ENCODE assay signal across 25 mouse cellular contexts in the genomic region with DNA sequence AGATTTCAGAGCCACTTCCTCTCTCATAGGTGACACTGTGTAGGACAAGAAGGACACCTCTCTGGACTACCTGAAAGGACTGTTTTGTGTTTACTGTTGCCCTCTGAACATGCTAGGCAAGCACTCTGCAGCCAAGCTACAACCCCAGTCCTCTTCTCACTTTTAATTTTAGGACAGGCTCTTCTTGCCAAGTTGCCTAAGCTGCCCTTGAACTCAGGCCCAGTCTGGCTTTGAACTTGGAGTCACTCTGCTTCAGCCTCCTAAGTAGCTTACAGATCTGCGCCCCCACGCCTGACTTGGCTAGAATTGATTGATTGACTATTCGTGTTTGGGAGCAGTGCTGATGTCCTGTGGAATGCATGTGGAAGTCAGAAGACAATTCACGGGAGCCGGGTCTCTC. TPM values are rescaled to one million over a fixed set of nuclear protein-coding genes. Genes with fewer than 3 reads are reported as not detected.
A peak's percentile ranks its signal among the peaks of the same experiment; 100 is the strongest.
DNase-seq lines count a peak whose midpoint lies in the region.
"Had no signal": no experiment of that assay in that cellular context is flagged by ENCODE, and none has a peak within 500 bp of the region (broad histone marks: within the 10 kb centered on the region; RNA-seq: fewer than 3 reads in every experiment).

No protein-coding gene starts in this region.

- peak; percentile 55 for DNase-seq in adrenal gland, adult 2 months
- no peak for DNase-seq in adrenal gland, postnatal 10 days
- peak; percentile 85 for DNase-seq in heart, adult 11 months
- DNase-seq in heart, postnatal 4 days = no peak
- peak; percentile 43 for DNase-seq in skeletal muscle tissue, adult 2 months (ENCODE audit: low read depth, low spot score)
- DNase-seq: B cell, adult 2 months; cerebellum, adult 11-12 months; cerebellum, adult 2 months; cerebellum, adult 9-10 months; cerebellum, postnatal 10 days; cerebellum, postnatal 25 days; forebrain, postnatal 0 days had no signal

RNA-seq across cellular contexts. Expression of a gene that starts 23.1 kb away (rescaled TPM):
- total RNA-seq in adrenal gland, adult 2 months (2021) = not detected
- polyA plus RNA-seq in adrenal gland, adult 2 months (2012; rRNA removed) = not detected in 2 replicates
- total RNA-seq in adrenal gland, postnatal 10 days (2021) = not detected
- not detected for total RNA-seq in heart, postnatal 4 days (2021)
- total RNA-seq: adrenal gland, adult 18-20 months; adrenal gland, postnatal 14 days; adrenal gland, postnatal 36 days; CH12.LX; forebrain, postnatal 0 days had no signal
- polyA plus RNA-seq: activated CD4-positive, CD25-positive, alpha-beta regulatory T cell, adult 4 months; CD4-positive, CD25-positive, alpha-beta regulatory T cell, adult 4 months; cerebellum, adult 2 months; cortical plate, adult 2 months; embryonic facial prominence, embryonic 12.5 days; forebrain, embryonic 11.5 days; forebrain, embryonic 13.5 days; forebrain, embryonic 15.5 days; forebrain, postnatal 0 days; G1E; Patski had no signal

RNA-seq across cellular contexts. Expression of a gene that starts 48.6 kb away (rescaled TPM):
- 10 to 100 TPM; 45.7 to 55.2 TPM for total RNA-seq in adrenal gland, adult 2 months (2021)
- polyA plus RNA-seq in adrenal gland, adult 2 months (2012; rRNA removed) = 22.3 and 23.2 TPM in 2 replicates
- 10 to 100 TPM; 43.4 to 52.3 TPM for total RNA-seq in adrenal gland, postnatal 10 days (2021)
- total RNA-seq in heart, postnatal 4 days (2021) = 10 to 100 TPM; 19.7 to 20.3 TPM

Comparison
In these comparisons a context has a peak if more than half of its experiments do, and no peak if none do; other contexts are left out.
1. DNase-seq: peak in adrenal gland, adult 2 months (single experiment), heart, adult 11 months (single experiment) and skeletal muscle tissue, adult 2 months (single experiment); none in adrenal gland, postnatal 10 days (single experiment) and heart, postnatal 4 days (single experiment).